Mouse (Mus musculus) T-cell, adult 2 months (primary cell): ENCODE results near the gene Nid1.
"Not testable (repeated sequence)": the region's sequence is repeated elsewhere in the genome, so short reads cannot be mapped to it uniquely, and the experiment has no call there.

Source experiments
- DNase-seq: peaks from one replicate; pipeline ENCODE4 v3.0.0; 2022; ENCODE audit warnings: low spot score

Nid1 gene

GRCm38 (mm10) chr13:13492151-13492550 is 54.8 kb downstream of the Nid1 start:
- DNase-seq = no peak

GRCm38 (mm10) chr13:13493517-13493916 is 56.2 kb downstream of the Nid1 start:
- DNase-seq = no peak

GRCm38 (mm10) chr13:13498022-13498421 is 60.7 kb downstream of the Nid1 start:
- no peak for DNase-seq

- DNase-seq = no peak
Observed at GRCm38 (mm10) chr13:13502406-13502805, 65.1 kb downstream of the Nid1 start.

GRCm38 (mm10) chr13:13503695-13504386 is 66.5 kb downstream of the Nid1 start:
- no peak for DNase-seq

- DNase-seq = no peak
Observed at GRCm38 (mm10) chr13:13505063-13505462, 67.7 kb downstream of the Nid1 start.

- no peak for DNase-seq
Observed at GRCm38 (mm10) chr13:13506556-13506955, 69.2 kb downstream of the Nid1 start.

GRCm38 (mm10) chr13:13514861-13515260 is 77.5 kb downstream of the Nid1 start:
- DNase-seq = no peak

GRCm38 (mm10) chr13:13516376-13517225 is 79.2 kb downstream of the Nid1 start:
- DNase-seq = peak; percentile 68

GRCm38 (mm10) chr13:13518114-13518513 is 80.8 kb downstream of the Nid1 start:
- no peak for DNase-seq

- peak; percentile 49 for DNase-seq
Observed at GRCm38 (mm10) chr13:13520436-13520835, 83.1 kb downstream of the Nid1 start.

GRCm38 (mm10) chr13:13523625-13524584 is 86.6 kb downstream of the Nid1 start:
- DNase-seq = peak; percentile 15

GRCm38 (mm10) chr13:13525205-13525604 is 87.9 kb downstream of the Nid1 start:
- no peak for DNase-seq

GRCm38 (mm10) chr13:13525877-13526276 is 88.5 kb downstream of the Nid1 start:
- DNase-seq = no peak

- peak; percentile 58 for DNase-seq
Observed at GRCm38 (mm10) chr13:13529115-13529542, 91.8 kb downstream of the Nid1 start.

- DNase-seq = peak; percentile 68
Observed at GRCm38 (mm10) chr13:13530913-13531312, 93.6 kb downstream of the Nid1 start.

- DNase-seq = no peak
Observed at GRCm38 (mm10) chr13:13531923-13532322, 94.6 kb downstream of the Nid1 start.

GRCm38 (mm10) chr13:13536555-13536954 is 99.2 kb downstream of the Nid1 start:
- no peak for DNase-seq

GRCm38 (mm10) chr13:13537272-13538015 is 100.1 kb downstream of the Nid1 start:
- peak; percentile 67 for DNase-seq

- DNase-seq = peak; percentile 71
Observed at GRCm38 (mm10) chr13:13538585-13539300, 101.4 kb downstream of the Nid1 start.

GRCm38 (mm10) chr13:13543073-13543472 is 105.7 kb downstream of the Nid1 start:
- DNase-seq = not testable (repeated sequence)
